Mouse (Mus musculus) small intestine, adult 2 months (tissue): ENCODE results near the gene Rad21l.

Experiments
- CTCF ChIP-seq: fragments of 200-500 bp; IDR thresholded peaks from 2 replicates; pipeline ENCODE4 v1.5.1; 2012; ENCODE audit warnings: low read depth, mild to moderate bottlenecking, control low read depth, inconsistent platforms, low read length, moderate library complexity, mixed read lengths; ENCODE audit not compliant: insufficient replicate concordance, insufficient read length; ENCODE audit errors: extremely low read depth
- POLR2A ChIP-seq: fragments of 200-500 bp; IDR thresholded peaks from 2 replicates; pipeline ENCODE4 v1.6.1; 2012; ENCODE audit warnings: low read depth, mild to moderate bottlenecking, control low read depth, inconsistent platforms, low read length, moderate library complexity

DNA sequence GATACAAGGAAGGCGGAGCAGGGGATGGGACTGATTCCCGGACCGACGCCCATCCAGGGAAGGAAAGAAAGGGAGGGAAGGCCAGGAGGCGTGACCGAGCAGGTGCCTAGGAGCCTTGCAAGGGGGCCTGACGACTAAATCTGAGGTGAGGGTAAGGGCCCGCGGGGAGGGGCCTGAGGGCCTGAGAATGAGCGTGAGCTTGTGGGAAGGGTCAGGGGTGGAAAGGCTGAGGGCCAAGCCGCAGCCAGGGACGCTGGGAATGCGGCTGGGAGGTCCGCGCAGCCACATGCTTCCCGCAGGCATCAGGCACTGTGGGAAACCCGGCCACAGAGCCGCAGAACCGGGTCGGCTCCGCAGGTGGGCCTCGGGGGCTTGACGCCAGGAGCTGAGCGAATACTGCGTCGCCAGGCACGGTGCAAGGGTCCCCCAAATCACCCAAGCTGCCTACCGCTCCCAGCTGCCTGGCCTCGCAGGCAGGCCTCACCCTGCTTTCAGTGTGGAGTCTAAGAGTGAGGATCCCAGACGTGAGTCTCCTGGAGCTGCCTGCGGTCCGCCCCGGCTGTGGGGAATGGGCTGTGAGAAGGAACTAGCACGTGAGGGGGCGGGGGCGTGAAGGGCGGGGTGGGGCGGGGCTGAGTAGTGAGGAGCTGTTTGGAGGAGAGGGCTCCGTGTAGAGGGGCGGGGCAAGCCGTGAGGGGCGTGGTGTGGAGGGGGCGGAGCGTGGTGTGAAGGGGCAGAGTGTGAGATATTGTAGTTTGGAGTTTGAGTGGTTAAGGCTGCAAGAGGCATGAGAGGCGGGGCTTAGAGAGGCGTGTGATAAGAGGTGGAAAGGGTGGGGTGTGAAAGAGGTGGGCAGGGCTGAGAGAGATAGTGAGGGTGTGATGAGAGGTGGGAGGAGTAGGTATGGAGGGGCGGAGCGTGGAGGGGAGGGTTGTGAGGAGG is 2.0 kb upstream of the Rad21l start:
- TF ChIP-seq CTCF (no peak), POLR2A (no peak)
